21 mouse cellular contexts compared by ENCODE assay signal in genomic region chr3:88469466-88469865, GRCm38 (mm10).
"Had no signal": no experiment of that assay in that cellular context is flagged by ENCODE, and none has a peak within 500 bp of the region (broad histone marks: within the 10 kb centered on the region; RNA-seq: fewer than 3 reads in every experiment).

No protein-coding gene starts in this region.

- H3K9me3 ChIP-seq: liver, embryonic 15.5 days; lung, embryonic 15.5 days; midbrain, embryonic 12.5 days; neural tube, embryonic 12.5 days had no signal

- H3K36me3 ChIP-seq: liver, embryonic 15.5 days; lung, embryonic 15.5 days; midbrain, embryonic 12.5 days; neural tube, embryonic 12.5 days had no signal

- ATAC-seq: liver, postnatal 0 days; lung, postnatal 0 days; midbrain, embryonic 16.5 days had no signal

- H3K4me3 ChIP-seq: liver, embryonic 15.5 days; lung, embryonic 15.5 days; megakaryocyte, embryonic 14.5 days; midbrain, embryonic 12.5 days; neural tube, embryonic 12.5 days had no signal

- H3K9ac ChIP-seq: liver, embryonic 15.5 days; liver, postnatal 0 days; lung, embryonic 15.5 days; midbrain, embryonic 12.5 days; neural tube, embryonic 12.5 days had no signal

- H3K27ac ChIP-seq: liver, embryonic 15.5 days; lung, embryonic 15.5 days; macrophage; midbrain, embryonic 12.5 days; neural tube, embryonic 12.5 days had no signal

- H3K4me1 ChIP-seq: lung, embryonic 15.5 days; neural tube, embryonic 12.5 days had no signal

- H3K27me3 ChIP-seq: lung, embryonic 15.5 days had no signal

- H3K4me2 ChIP-seq: liver, embryonic 15.5 days; lung, embryonic 15.5 days; midbrain, embryonic 12.5 days; neural tube, embryonic 12.5 days had no signal

- DNase-seq: liver, postnatal 0 days; lung, adult 2 months; lung, postnatal 14 days; lung, postnatal 36 days; midbrain, embryonic 14.5 days; retina, postnatal 1 day; right cerebral cortex, adult 18-20 months; right cerebral cortex, postnatal 25 days; right cerebral cortex, postnatal 4 days; spleen, adult 18-20 months; thymus, adult 18-20 months; thymus, postnatal 14 days; thymus, postnatal 36 days had no signal
